Mouse (Mus musculus): Measurements from ENCODE around the gene Gm42791. TPM values are rescaled to one million over a fixed set of nuclear protein-coding genes. Genes with fewer than 3 reads are reported as not detected.

The Gm42791 gene
- polyA plus RNA-seq, 1 experiment from 2014 or later: 0.78 TPM

GRCm38 (mm10) chr5:148899361-148899760, 95.6 kb downstream of the Gm42791 start:
- H3K27ac ChIP-seq (ENCODE audit: low read length): no peak overlapping the region
- no peak overlapping the region for H3K9ac ChIP-seq (replicated peaks; ENCODE audit: low read depth)
- H3K4me2 ChIP-seq (replicated peaks; ENCODE audit: low read depth, low read length): no peak overlapping the region
- 92% methylated on average over 7 of the region's 7 CpGs for WGBS
- H3K9me3 ChIP-seq (ENCODE audit: low read length): no peaks in the 10 kb centered on the region
- H3K36me3 ChIP-seq (ENCODE audit: insufficient read depth, low read length): peaks cover 3% of the 10 kb centered on the region; the same call in 1 of the 2 replicates
- no peaks in the 10 kb centered on the region for H3K4me1 ChIP-seq (ENCODE audit: insufficient read depth, low read depth, low read length)
- H3K27me3 ChIP-seq (replicated peaks; ENCODE audit: insufficient read depth, low read length): no peaks in the 10 kb centered on the region
- H3K4me3 ChIP-seq (ENCODE audit: low read depth, low read length): no peak overlapping the region
- ATAC-seq (no peak), DNase-seq (ENCODE audit: low spot score) (no peak)
- TF ChIP-seq CTCF (IDR thresholded peaks at IDR 0.05) (no peak), EP300 (IDR thresholded peaks at IDR 0.05) (no peak)

- TF ChIP-seq EP300 (IDR thresholded peaks at IDR 0.05): no peak
- 0 out of 2 replicates have a peak, but pooled peaks have one; percentile 5 for TF ChIP-seq CTCF (IDR thresholded peaks at IDR 0.05)
- H3K27ac ChIP-seq (ENCODE audit: low read length): no peak overlapping the region
- WGBS: 48% methylated on average over 12 of the region's 12 CpGs
- H3K9ac ChIP-seq (replicated peaks; ENCODE audit: low read depth): no peak overlapping the region
- H3K4me1 ChIP-seq (ENCODE audit: insufficient read depth, low read depth, low read length): no peaks in the 10 kb centered on the region
- no peak overlapping the region for H3K4me3 ChIP-seq (ENCODE audit: low read depth, low read length)
- ATAC-seq (peak; percentile 87), DNase-seq (ENCODE audit: low spot score) (peak; percentile 33)
- no peak overlapping the region for H3K4me2 ChIP-seq (replicated peaks; ENCODE audit: low read depth, low read length)
- no peaks in the 10 kb centered on the region for H3K9me3 ChIP-seq (ENCODE audit: low read length)
- no peaks in the 10 kb centered on the region for H3K36me3 ChIP-seq (ENCODE audit: insufficient read depth, low read length)
- no peaks in the 10 kb centered on the region for H3K27me3 ChIP-seq (replicated peaks; ENCODE audit: insufficient read depth, low read length)
These were observed 97.0 kb downstream of the Gm42791 start for GRCm38 (mm10) chr5:148897941-148898417.

GRCm38 (mm10) chr5:148897069-148897702, 97.8 kb downstream of the Gm42791 start:
- DNase-seq (ENCODE audit: low spot score): peak; percentile 41
- peak; percentile 43 for ATAC-seq
- Histone ChIP-seq H3K36me3 (ENCODE audit: insufficient read depth, low read length) (no peaks in the 10 kb centered on the region), H3K27ac (ENCODE audit: low read length) (no peak overlapping the region), H3K4me2 (replicated peaks; ENCODE audit: low read depth, low read length) (no peak overlapping the region), H3K4me1 (ENCODE audit: insufficient read depth, low read depth, low read length) (no peaks in the 10 kb centered on the region), H3K27me3 (replicated peaks; ENCODE audit: insufficient read depth, low read length) (no peaks in the 10 kb centered on the region), H3K4me3 (ENCODE audit: low read depth, low read length) (no peak overlapping the region), H3K9me3 (ENCODE audit: low read length) (no peaks in the 10 kb centered on the region), H3K9ac (replicated peaks; ENCODE audit: low read depth) (no peak overlapping the region)
- WGBS: 49% methylated on average over 14 of the region's 14 CpGs
- TF ChIP-seq EP300 (IDR thresholded peaks at IDR 0.05): no peak
- TF ChIP-seq CTCF (IDR thresholded peaks at IDR 0.05): no peak; the same call in 1 of the 2 replicates

DNA sequence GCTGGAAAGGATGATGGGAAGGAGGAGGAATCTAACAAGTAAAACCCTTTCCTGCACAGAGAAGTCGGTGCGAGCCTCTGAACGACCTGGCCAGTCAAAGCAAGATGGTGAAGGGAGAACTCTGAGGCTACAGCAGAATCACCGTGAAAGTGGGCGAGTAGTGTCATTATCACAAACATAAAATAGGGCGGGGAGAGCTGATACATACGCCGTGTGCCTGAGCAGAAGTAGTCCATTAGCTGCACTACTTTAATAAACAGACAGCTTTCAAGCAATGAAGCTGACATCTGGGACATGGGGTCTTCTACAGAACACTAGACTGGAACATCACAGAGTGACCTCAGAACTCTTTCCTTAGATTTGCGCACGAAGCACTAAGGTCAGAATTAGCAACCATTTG, 98.4 kb downstream of the Gm42791 start:
- no peak for TF ChIP-seq EP300 (IDR thresholded peaks at IDR 0.05)
- TF ChIP-seq CTCF (IDR thresholded peaks at IDR 0.05): no peak
- ATAC-seq (no peak), DNase-seq (ENCODE audit: low spot score) (no peak)
- Histone ChIP-seq H3K4me2 (replicated peaks; ENCODE audit: low read depth, low read length) (no peak overlapping the region), H3K9ac (replicated peaks; ENCODE audit: low read depth) (no peak overlapping the region), H3K4me3 (ENCODE audit: low read depth, low read length) (no peak overlapping the region), H3K4me1 (ENCODE audit: insufficient read depth, low read depth, low read length) (no peaks in the 10 kb centered on the region), H3K27ac (ENCODE audit: low read length) (no peak overlapping the region), H3K36me3 (ENCODE audit: insufficient read depth, low read length) (no peaks in the 10 kb centered on the region), H3K9me3 (ENCODE audit: low read length) (no peaks in the 10 kb centered on the region), H3K27me3 (replicated peaks; ENCODE audit: insufficient read depth, low read length) (no peaks in the 10 kb centered on the region)
- 79% methylated on average over 10 of the region's 10 CpGs for WGBS

DNA sequence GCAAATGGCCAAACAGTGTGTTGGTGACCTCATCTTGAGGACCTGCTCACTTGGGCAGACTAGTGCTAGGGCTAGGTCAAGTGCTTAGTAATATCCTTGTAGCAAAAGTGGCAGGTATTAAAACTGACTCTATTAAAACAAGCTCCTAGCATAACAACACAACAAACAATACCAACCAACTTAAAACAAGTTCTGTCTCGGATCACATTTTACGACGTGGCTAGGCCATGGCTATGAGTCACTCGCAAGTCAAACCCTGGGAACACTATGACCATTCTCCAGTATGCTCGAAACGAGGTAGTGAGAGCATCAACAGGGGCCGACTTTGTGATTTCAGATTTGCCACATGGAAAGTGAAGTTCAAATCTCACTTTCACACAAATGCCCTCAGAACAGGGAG, 99.1 kb downstream of the Gm42791 start:
- no peaks in the 10 kb centered on the region for H3K9me3 ChIP-seq (ENCODE audit: low read length)
- no peak for ATAC-seq
- no peak for DNase-seq (ENCODE audit: low spot score)
- WGBS: 89% methylated on average over 7 of the region's 7 CpGs
- H3K4me3 ChIP-seq (ENCODE audit: low read depth, low read length): no peak overlapping the region
- H3K9ac ChIP-seq (replicated peaks; ENCODE audit: low read depth): no peak overlapping the region
- H3K4me2 ChIP-seq (replicated peaks; ENCODE audit: low read depth, low read length): no peak overlapping the region
- H3K36me3 ChIP-seq (ENCODE audit: insufficient read depth, low read length): no peaks in the 10 kb centered on the region
- no peaks in the 10 kb centered on the region for H3K27me3 ChIP-seq (replicated peaks; ENCODE audit: insufficient read depth, low read length)
- no peaks in the 10 kb centered on the region for H3K4me1 ChIP-seq (ENCODE audit: insufficient read depth, low read depth, low read length)
- no peak overlapping the region for H3K27ac ChIP-seq (ENCODE audit: low read length)
- TF ChIP-seq CTCF (IDR thresholded peaks at IDR 0.05): no peak
- no peak for TF ChIP-seq EP300 (IDR thresholded peaks at IDR 0.05)

DNA sequence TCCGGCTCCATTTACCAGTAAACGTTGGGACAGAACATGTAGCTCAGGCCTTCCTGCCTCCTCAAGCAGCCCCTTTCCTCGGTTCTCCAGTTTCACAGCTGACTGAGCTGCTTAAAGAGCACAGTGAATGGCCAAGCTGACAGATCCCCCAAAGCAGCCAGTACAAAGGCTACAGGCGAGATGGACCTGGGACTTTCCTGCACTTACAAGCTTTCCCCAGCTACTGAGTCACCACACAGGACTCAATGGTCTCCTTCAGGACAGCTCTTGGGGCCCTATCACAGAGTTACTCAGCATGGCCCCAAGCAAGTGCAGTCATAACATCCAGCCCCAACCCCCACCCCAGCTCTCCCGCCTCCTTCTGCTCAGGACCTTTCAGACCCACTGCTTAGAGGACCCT, 99.9 kb downstream of the Gm42791 start:
- DNase-seq (ENCODE audit: low spot score) (no peak), ATAC-seq (no peak)
- Histone ChIP-seq H3K27me3 (replicated peaks; ENCODE audit: insufficient read depth, low read length) (no peaks in the 10 kb centered on the region), H3K36me3 (ENCODE audit: insufficient read depth, low read length) (0 out of 2 replicates have a peak, but pooled peaks cover under 1% of the 10 kb centered on the region), H3K4me1 (ENCODE audit: insufficient read depth, low read depth, low read length) (no peaks in the 10 kb centered on the region), H3K27ac (ENCODE audit: low read length) (no peak overlapping the region), H3K9ac (replicated peaks; ENCODE audit: low read depth) (no peak overlapping the region), H3K9me3 (ENCODE audit: low read length) (no peaks in the 10 kb centered on the region), H3K4me2 (replicated peaks; ENCODE audit: low read depth, low read length) (no peak overlapping the region), H3K4me3 (ENCODE audit: low read depth, low read length) (no peak overlapping the region)
- WGBS: 67% methylated on average over 5 of the region's 5 CpGs
- no peak for TF ChIP-seq EP300 (IDR thresholded peaks at IDR 0.05)
- no peak for TF ChIP-seq CTCF (IDR thresholded peaks at IDR 0.05)

Data from lung, postnatal 0 days (tissue).